15 mouse cellular contexts compared by ENCODE assay signal in genomic region chr10:19692332-19692731, GRCm38 (mm10). TPM values are rescaled to one million over a fixed set of nuclear protein-coding genes. Genes with fewer than 3 reads are reported as not detected.
DNase-seq lines count a peak whose midpoint lies in the region; ATAC-seq and TF ChIP-seq lines count a peak whose summit lies in the region.
"Had no signal": no experiment of that assay in that cellular context is flagged by ENCODE, and none has a peak within 500 bp of the region (broad histone marks: within the 10 kb centered on the region; RNA-seq: fewer than 3 reads in every experiment).

No protein-coding gene starts in this region.

- DNase-seq in testis, postnatal 14 days (ENCODE audit: low spot score) = no peak
- DNase-seq in natural killer cell, adult 2 months (ENCODE audit: low spot score in 2 of 2) = no peak
- DNase-seq: cerebellum, adult 9-10 months had no signal

- H3K4me1 ChIP-seq in intestine, postnatal 0 days (replicated peaks; ENCODE audit: control insufficient read depth, insufficient read depth, low read length) = no peaks in the 10 kb centered on the region
- H3K4me1 ChIP-seq in intestine, embryonic 15.5 days (replicated peaks) = 0 out of 2 replicates have a peak, but pooled peaks cover 3% of the 10 kb centered on the region
- H3K4me1 ChIP-seq in testis, adult 2 months (ENCODE audit: control insufficient read depth, insufficient read depth, low read length) = peaks cover 7% of the 10 kb centered on the region
- peaks cover 11% of the 10 kb centered on the region for H3K4me1 ChIP-seq in liver, embryonic 12.5 days
- H3K4me1 ChIP-seq: embryonic facial prominence, embryonic 15.5 days; forebrain, embryonic 12.5 days; hindbrain, embryonic 15.5 days; neural tube, embryonic 13.5 days; stomach, embryonic 15.5 days had no signal

- no peaks in the 10 kb centered on the region for H3K36me3 ChIP-seq in intestine, postnatal 0 days (ENCODE audit: control insufficient read depth, insufficient read depth)
- H3K36me3 ChIP-seq in intestine, embryonic 15.5 days = no peaks in the 10 kb centered on the region
- no peaks in the 10 kb centered on the region for H3K36me3 ChIP-seq in testis, adult 2 months (ENCODE audit: control insufficient read depth, insufficient read depth, low read length)
- H3K36me3 ChIP-seq in liver, embryonic 12.5 days = no peaks in the 10 kb centered on the region
- H3K36me3 ChIP-seq: embryonic facial prominence, embryonic 15.5 days; forebrain, embryonic 12.5 days; G1E; hindbrain, embryonic 15.5 days; neural tube, embryonic 13.5 days; stomach, embryonic 15.5 days had no signal

- no peaks in the 10 kb centered on the region for H3K27me3 ChIP-seq in intestine, postnatal 0 days (replicated peaks; ENCODE audit: control insufficient read depth, insufficient read depth, low read length)
- no peaks in the 10 kb centered on the region for H3K27me3 ChIP-seq in intestine, embryonic 15.5 days (replicated peaks)
- H3K27me3 ChIP-seq in testis, adult 2 months (ENCODE audit: control insufficient read depth, insufficient read depth, low read length) = no peaks in the 10 kb centered on the region
- H3K27me3 ChIP-seq in liver, embryonic 12.5 days (replicated peaks) = no peaks in the 10 kb centered on the region
- H3K27me3 ChIP-seq: embryonic facial prominence, embryonic 15.5 days; forebrain, embryonic 12.5 days; hindbrain, embryonic 15.5 days; neural tube, embryonic 13.5 days; stomach, embryonic 15.5 days had no signal

- 0 out of 2 replicates have a peak overlapping the region, but pooled peaks have one; percentile 17 for H3K4me2 ChIP-seq in intestine, postnatal 0 days (replicated peaks; ENCODE audit: low read depth)
- no peak overlapping the region for H3K4me2 ChIP-seq in intestine, embryonic 15.5 days (replicated peaks)
- peak overlapping the region; percentile 29 for H3K4me2 ChIP-seq in liver, embryonic 12.5 days
- H3K4me2 ChIP-seq: embryonic facial prominence, embryonic 15.5 days; forebrain, embryonic 12.5 days; hindbrain, embryonic 15.5 days; neural tube, embryonic 13.5 days; stomach, embryonic 15.5 days had no signal

- TF ChIP-seq POLR2A in testis, adult 2 months (IDR thresholded peaks at IDR 0.05; ENCODE audit: control insufficient read depth, low read depth, low read length) = no peak

- no peak overlapping the region for H3K27ac ChIP-seq in intestine, postnatal 0 days (ENCODE audit: low read depth, low read length)
- no peak overlapping the region for H3K27ac ChIP-seq in intestine, embryonic 15.5 days
- H3K27ac ChIP-seq in testis, adult 2 months (ENCODE audit: control insufficient read depth, insufficient read depth, low read depth, low read length) = no peak overlapping the region
- H3K27ac ChIP-seq in liver, embryonic 12.5 days = no peak overlapping the region
- H3K27ac ChIP-seq: embryonic facial prominence, embryonic 15.5 days; forebrain, embryonic 12.5 days; hindbrain, embryonic 15.5 days; neural tube, embryonic 13.5 days; stomach, embryonic 15.5 days had no signal

- no peaks in the 10 kb centered on the region for H3K9me3 ChIP-seq in intestine, postnatal 0 days (ENCODE audit: control insufficient read depth)
- H3K9me3 ChIP-seq in intestine, embryonic 15.5 days = no peaks in the 10 kb centered on the region
- no peaks in the 10 kb centered on the region for H3K9me3 ChIP-seq in liver, embryonic 12.5 days (replicated peaks)
- H3K9me3 ChIP-seq: embryonic facial prominence, embryonic 15.5 days; forebrain, embryonic 12.5 days; G1E; hindbrain, embryonic 15.5 days; neural tube, embryonic 13.5 days; stomach, embryonic 15.5 days had no signal

- H3K9ac ChIP-seq in intestine, postnatal 0 days (ENCODE audit: low read depth, low read length) = no peak overlapping the region
- no peak overlapping the region for H3K9ac ChIP-seq in intestine, embryonic 15.5 days
- H3K9ac ChIP-seq in liver, embryonic 12.5 days = no peak overlapping the region
- H3K9ac ChIP-seq: embryonic facial prominence, embryonic 15.5 days; forebrain, embryonic 12.5 days; hindbrain, embryonic 15.5 days; neural tube, embryonic 13.5 days; stomach, embryonic 15.5 days had no signal

- no peak for TF ChIP-seq CTCF in intestine, postnatal 0 days (IDR thresholded peaks at IDR 0.05; ENCODE audit: low read depth)
- TF ChIP-seq CTCF in testis, adult 2 months (IDR thresholded peaks at IDR 0.05; ENCODE audit: control insufficient read depth, insufficient read depth, insufficient replicate concordance, low read depth, low read length) = no peak

- no peak for ATAC-seq in intestine, postnatal 0 days
- ATAC-seq in intestine, embryonic 15.5 days = no peak
- no peak for ATAC-seq in liver, embryonic 12.5 days
- ATAC-seq in inflammation-experienced regulatory T-cells, adult 6 months = no peak

- no peak overlapping the region for H3K4me3 ChIP-seq in intestine, postnatal 0 days (ENCODE audit: low read depth, low read length)
- no peak overlapping the region for H3K4me3 ChIP-seq in intestine, embryonic 15.5 days (replicated peaks)
- peak overlapping the region; percentile 4; the same call in 1 of the 2 replicates for H3K4me3 ChIP-seq in testis, adult 2 months (ENCODE audit: control insufficient read depth, low read depth, low read length)
- H3K4me3 ChIP-seq in liver, embryonic 12.5 days = no peak overlapping the region
- H3K4me3 ChIP-seq: embryonic facial prominence, embryonic 15.5 days; forebrain, embryonic 12.5 days; hindbrain, embryonic 15.5 days; neural tube, embryonic 13.5 days; stomach, embryonic 15.5 days had no signal

- WGBS in intestine, postnatal 0 days = 88% methylated on average over 7 of the region's 7 CpGs
- 90% methylated on average over 7 of the region's 7 CpGs for WGBS in intestine, embryonic 15.5 days
- 64% methylated on average over 7 of the region's 7 CpGs for WGBS in liver, embryonic 12.5 days (ENCODE audit: insufficient replicate concordance)

RNA-seq across cellular contexts. Expression of gene Il20ra, which starts 20.0 kb away (rescaled TPM):
- polyA plus RNA-seq in intestine, postnatal 0 days (2015; fragmentation: Nextera tagmentation; extraction: Ambion mirVana) = 0.05 and 0.09 TPM in 2 replicates
- polyA plus RNA-seq in intestine, embryonic 15.5 days (2015; fragmentation: Nextera tagmentation; extraction: Ambion mirVana) = 0.09 and 0.20 TPM in 2 replicates
- polyA plus RNA-seq in testis, adult 2 months (2012; rRNA removed) = 0.64 and 1.0 TPM in 2 replicates
- 0.33 and 0.37 TPM in 2 replicates for polyA plus RNA-seq in liver, embryonic 12.5 days (2016; fragmentation: Nextera tagmentation; extraction: Ambion mirVana)
- under 1 TPM in 1 of 3 experiments, not detected in 2; 0.73 TPM for polyA plus RNA-seq in inflammation-experienced regulatory T-cells, adult 6 months (2017; shearing (Covaris generic))
- polyA plus RNA-seq: C2C12; forebrain, embryonic 12.5 days; G1E; neural tube, embryonic 13.5 days had no signal
